In genomic region chr5:135274663-135275396, GRCm38 (mm10) we compare ENCODE assay signal across 10 mouse cellular contexts. TPM values are rescaled to one million over a fixed set of nuclear protein-coding genes. Genes with fewer than 3 reads are reported as not detected.
A peak's percentile ranks its signal among the peaks of the same experiment; 100 is the strongest.
DNase-seq lines count a peak whose midpoint lies in the region; ATAC-seq lines count a peak whose summit lies in the region.
"Had no signal": no experiment of that assay in that cellular context is flagged by ENCODE, and none has a peak within 500 bp of the region (broad histone marks: within the 10 kb centered on the region; RNA-seq: fewer than 3 reads in every experiment).

No protein-coding gene starts in this region.

- no peak for ATAC-seq in hindbrain, embryonic 14.5 days (ENCODE audit: low FRiP score)

- peak overlapping the region; percentile 60 for H3K27ac ChIP-seq in embryonic facial prominence, embryonic 10.5 days (replicated peaks)
- H3K27ac ChIP-seq in hindbrain, embryonic 14.5 days, result peak overlapping the region; percentile 68

- peaks cover 43% of the 10 kb centered on the region for H3K27me3 ChIP-seq in embryonic facial prominence, embryonic 10.5 days (replicated peaks; ENCODE audit: low read depth, poor library complexity, severe bottlenecking)
- H3K27me3 ChIP-seq in hindbrain, embryonic 14.5 days (ENCODE audit: control insufficient read depth, insufficient read depth, low read length), result peaks cover 14% of the 10 kb centered on the region; the same call in 1 of the 2 replicates

- H3K9me3 ChIP-seq in embryonic facial prominence, embryonic 10.5 days, result no peaks in the 10 kb centered on the region
- H3K9me3 ChIP-seq in hindbrain, embryonic 14.5 days (ENCODE audit: control insufficient read depth, low read length), result no peaks in the 10 kb centered on the region

- peak; percentile 5 to 38 for DNase-seq in left cerebral cortex, postnatal 10 days (ENCODE audit: extremely low spot score in 1 of 2, low spot score in 2 of 2)
- no peak for DNase-seq in left cerebral cortex, adult 18-20 months (ENCODE audit: low spot score in 2 of 2)
- peak; percentile 54 for DNase-seq in embryonic facial prominence, embryonic 10.5 days (ENCODE audit: low spot score)
- peak; percentile 37 for DNase-seq in hindbrain, embryonic 14.5 days (ENCODE audit: low spot score)
- DNase-seq in neural tube, embryonic 10.5 days (ENCODE audit: extremely low spot score, low spot score), result peak; percentile 51
- DNase-seq in frontal cortex, postnatal 36 days (ENCODE audit: low spot score in 2 of 2), result no peak
- no peak for DNase-seq in spleen, adult 12 weeks (ENCODE audit: low spot score)
- DNase-seq in spleen, postnatal 4 days (ENCODE audit: low spot score in 2 of 2), result no peak

- intact Hi-C loops in left cerebral cortex, postnatal 10 days (cut with DNase I), result no loop called here

- H3K4me2 ChIP-seq in hindbrain, embryonic 14.5 days (replicated peaks), result peak overlapping the region; percentile 19

- H3K9ac ChIP-seq in hindbrain, embryonic 14.5 days, result no peak overlapping the region

- no peaks in the 10 kb centered on the region for H3K36me3 ChIP-seq in embryonic facial prominence, embryonic 10.5 days (replicated peaks)
- H3K36me3 ChIP-seq in hindbrain, embryonic 14.5 days (replicated peaks; ENCODE audit: control insufficient read depth, insufficient read depth), result no peaks in the 10 kb centered on the region

- H3K4me1 ChIP-seq in embryonic facial prominence, embryonic 10.5 days, result peaks cover 42% of the 10 kb centered on the region
- H3K4me1 ChIP-seq in hindbrain, embryonic 14.5 days (replicated peaks; ENCODE audit: control insufficient read depth, insufficient read depth, low read length), result peaks cover 13% of the 10 kb centered on the region; the same call in 1 of the 2 replicates

- peak overlapping the region; percentile 38 for H3K4me3 ChIP-seq in embryonic facial prominence, embryonic 10.5 days
- H3K4me3 ChIP-seq in hindbrain, embryonic 14.5 days (replicated peaks; ENCODE audit: low read length), result no peak overlapping the region
- H3K4me3 ChIP-seq: erythroblast, embryonic 14.5 days had no signal

- WGBS in embryonic facial prominence, embryonic 10.5 days, result 9% methylated on average over 15 of the region's 15 CpGs
- 13% methylated on average over 15 of the region's 15 CpGs for WGBS in hindbrain, embryonic 14.5 days

RNA-seq across cellular contexts. Expression of gene Fzd9, which starts 23.8 kb away (rescaled TPM):
- total RNA-seq in left cerebral cortex, postnatal 10 days (2021), result 1 to 10 TPM; 8.8 to 9.0 TPM
- total RNA-seq in left cerebral cortex, adult 18-20 months (2021), result 1 to 10 TPM; 5.4 to 6.0 TPM
- polyA plus RNA-seq in embryonic facial prominence, embryonic 10.5 days (2016; fragmentation: Nextera tagmentation; extraction: Ambion mirVana), result 3.3 and 5.1 TPM in 2 replicates
- polyA plus RNA-seq in hindbrain, embryonic 14.5 days (2014; fragmentation: Nextera tagmentation; extraction: Ambion mirVana), result 14.7 and 15.9 TPM in 2 replicates
- total RNA-seq: liver, adult 2 months had no signal

Comparison
In these comparisons a context has a peak if more than half of its experiments do, and no peak if none do; other contexts are left out.
1. DNase-seq: peak in left cerebral cortex, postnatal 10 days (2 of 2), embryonic facial prominence, embryonic 10.5 days (single experiment), hindbrain, embryonic 14.5 days (single experiment) and neural tube, embryonic 10.5 days (single experiment); none in left cerebral cortex, adult 18-20 months (0 of 2), frontal cortex, postnatal 36 days (0 of 2), spleen, adult 12 weeks (single experiment) and spleen, postnatal 4 days (0 of 2).